Mouse (Mus musculus): ENCODE results near the gene Smim8. TPM values are rescaled to one million over a fixed set of nuclear protein-coding genes. Genes with fewer than 3 reads are reported as not detected.
"Not testable (repeated sequence)": the region's sequence is repeated elsewhere in the genome, so short reads cannot be mapped to it uniquely, and the experiment has no call there.

Smim8 gene
- total RNA-seq (2021), result 10 to 100 TPM; 57.9 to 59.8 TPM

GRCm38 (mm10) chr4:34777677-34778527 is at the start of gene Smim8:
Smim8 (minus strand) TSS chr4:34778423.
- peak; percentile 78 for DNase-seq (ENCODE audit: low spot score)
- intact Hi-C loops (cut with DNase I), result loop anchor here (2.0 to 10.0 kb wide), 4 partner anchors 91 to 447 kb away; partner anchors contain the start of genes C9orf72, Slc35a1 and Zfp292

GRCm38 (mm10) chr4:34823901-34824300 is 45.7 kb upstream of the Smim8 start:
- intact Hi-C loops (cut with DNase I), result no loop called here
- DNase-seq (ENCODE audit: low spot score), result no peak

DNA sequence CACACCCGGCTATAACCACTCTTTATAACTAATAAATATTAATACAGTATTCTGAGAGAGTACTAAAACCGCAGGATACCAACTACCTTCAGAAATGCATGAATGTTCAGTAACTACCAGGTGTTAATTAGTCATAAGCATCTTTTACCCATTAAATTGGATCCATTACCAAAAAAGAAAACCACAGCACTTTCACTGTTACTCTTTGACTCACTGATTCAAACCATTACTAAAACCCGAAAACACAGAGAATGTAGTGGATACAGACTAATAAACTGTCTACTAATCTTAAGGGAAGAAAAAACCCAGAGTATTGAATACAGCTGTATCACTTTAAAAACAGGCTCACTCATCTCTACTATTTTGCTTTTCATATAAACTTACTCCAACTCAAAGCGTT is 41.7 kb upstream of the Smim8 start:
- intact Hi-C loops (cut with DNase I), result no loop called here
- no peak for DNase-seq (ENCODE audit: low spot score)

GRCm38 (mm10) chr4:34801166-34802034 is 23.2 kb upstream of the Smim8 start:
- intact Hi-C loops (cut with DNase I), result no loop called here
- no peak for DNase-seq (ENCODE audit: low spot score)

DNA sequence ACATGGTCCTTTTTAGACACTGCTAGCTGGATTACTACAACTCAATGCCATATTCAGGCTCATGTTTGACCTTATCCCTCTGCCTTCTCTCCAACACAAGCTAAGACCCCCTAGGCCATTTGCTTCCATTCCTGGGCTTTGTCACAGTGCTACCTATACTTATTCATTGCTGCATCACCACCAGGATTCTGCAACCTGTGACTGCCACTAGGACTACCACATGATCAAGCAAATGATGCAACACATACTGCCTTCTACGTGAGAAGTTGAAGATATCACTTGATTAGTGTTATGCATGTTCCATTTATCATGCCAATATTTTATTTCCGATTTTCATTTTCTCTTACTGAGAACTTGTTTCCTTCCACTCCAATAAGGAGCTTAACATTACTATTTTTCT is 19.8 kb upstream of the Smim8 start:
- intact Hi-C loops (cut with DNase I), result no loop called here
- no peak for DNase-seq (ENCODE audit: low spot score)

GRCm38 (mm10) chr4:34797294-34797983 is 19.2 kb upstream of the Smim8 start:
- no peak for DNase-seq (ENCODE audit: low spot score)

DNA sequence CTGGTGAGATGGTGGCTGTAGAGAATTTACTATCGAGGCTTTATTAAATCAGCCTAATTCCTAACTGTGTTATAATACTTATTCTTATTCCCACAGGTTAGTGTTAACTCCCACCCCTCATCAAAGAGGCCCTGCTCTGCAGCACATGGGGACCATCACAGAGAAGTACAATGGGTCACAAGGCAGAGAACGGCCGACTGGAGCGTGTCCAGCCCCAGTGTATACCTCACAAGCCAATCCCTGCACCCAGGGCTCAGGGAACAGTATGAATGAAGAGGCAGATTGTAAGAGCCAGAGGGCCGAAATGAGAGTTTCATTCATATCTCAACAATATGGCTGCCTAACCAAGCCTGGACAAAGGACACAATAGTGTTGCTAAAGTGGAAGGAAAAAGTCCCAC is 18.1 kb upstream of the Smim8 start:
- intact Hi-C loops (cut with DNase I), result no loop called here
- DNase-seq (ENCODE audit: low spot score), result no peak

More at GRCm38 (mm10) chr4:34797294-34797983, 19.2 kb upstream of the Smim8 start:
- intact Hi-C loops (cut with DNase I), result no loop called here

- DNase-seq (ENCODE audit: low spot score), result no peak
- intact Hi-C loops (cut with DNase I), result no loop called here
These were observed 8.3 kb upstream of the Smim8 start for GRCm38 (mm10) chr4:34786476-34786875.

DNA sequence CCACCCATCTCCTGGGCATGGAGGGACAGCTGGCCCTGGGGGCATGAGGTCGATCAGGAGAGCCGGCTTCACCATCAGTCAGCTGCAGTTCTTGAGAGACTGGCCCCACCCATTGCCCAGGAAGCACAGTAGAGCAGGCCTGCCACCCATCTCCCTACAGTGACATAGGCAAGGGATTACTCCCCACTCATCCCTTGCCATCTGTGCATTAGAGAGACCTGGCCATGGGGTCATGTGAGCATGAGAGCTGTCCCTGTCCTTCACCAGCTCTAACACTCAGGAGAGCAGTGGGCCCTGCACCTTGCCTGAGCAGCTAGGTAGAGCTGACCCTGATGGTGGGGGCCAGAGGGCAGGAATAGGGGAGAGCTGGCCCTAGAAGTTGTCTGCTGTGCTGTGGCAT is 7.4 kb upstream of the Smim8 start:
- DNase-seq (ENCODE audit: low spot score), result no peak
- intact Hi-C loops (cut with DNase I), result loop anchor here (2.0 kb wide), 1 partner anchor 135 kb away; no protein-coding TSS in a partner anchor

GRCm38 (mm10) chr4:34784865-34785264 is 6.6 kb upstream of the Smim8 start:
- intact Hi-C loops (cut with DNase I), result loop anchor here (2.0 kb wide), 1 partner anchor 136 kb away; no protein-coding TSS in a partner anchor
- no peak for DNase-seq (ENCODE audit: low spot score)

GRCm38 (mm10) chr4:34782730-34783129 is 4.5 kb upstream of the Smim8 start:
- intact Hi-C loops (cut with DNase I), result no loop called here
- DNase-seq (ENCODE audit: low spot score), result no peak

DNA sequence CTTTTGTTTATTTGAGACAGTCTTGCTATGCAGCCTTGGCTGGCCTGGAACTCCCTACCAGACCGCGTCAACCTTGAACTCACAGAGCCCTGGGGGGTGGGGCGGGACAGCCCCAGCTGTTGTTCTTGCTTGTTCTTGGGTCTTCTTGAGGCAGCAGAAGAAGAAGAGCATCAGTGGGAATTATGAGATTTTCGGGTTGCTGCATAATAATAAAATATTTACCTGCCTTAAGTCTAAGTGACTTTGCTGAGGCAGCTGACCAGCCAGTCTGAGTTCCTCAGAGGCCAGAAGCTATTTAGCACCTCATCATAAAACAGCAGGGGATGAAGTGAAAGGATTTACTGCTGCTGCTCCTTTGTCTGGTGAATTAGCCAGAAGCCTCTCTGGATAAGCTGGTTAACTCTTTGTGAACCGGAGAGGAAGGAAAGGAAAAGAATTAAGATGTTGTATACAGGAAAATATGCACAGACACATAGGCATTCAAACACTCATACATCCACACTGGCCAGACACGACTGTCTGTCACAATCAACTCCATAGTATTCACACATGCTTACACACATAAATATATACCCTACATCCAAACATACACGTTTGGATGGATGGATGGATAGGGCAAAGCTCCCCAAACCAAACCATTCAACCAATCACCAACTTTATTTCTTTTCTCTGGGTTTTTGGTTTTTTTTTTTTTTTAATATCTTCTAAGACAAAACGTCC is 6.4 kb downstream of the Smim8 start:
- intact Hi-C loops (cut with DNase I), result loop anchor here (10.0 kb wide), 2 partner anchors 227 to 453 kb away; partner anchors contain the start of gene C9orf72
- no peak for DNase-seq (ENCODE audit: low spot score)

DNA sequence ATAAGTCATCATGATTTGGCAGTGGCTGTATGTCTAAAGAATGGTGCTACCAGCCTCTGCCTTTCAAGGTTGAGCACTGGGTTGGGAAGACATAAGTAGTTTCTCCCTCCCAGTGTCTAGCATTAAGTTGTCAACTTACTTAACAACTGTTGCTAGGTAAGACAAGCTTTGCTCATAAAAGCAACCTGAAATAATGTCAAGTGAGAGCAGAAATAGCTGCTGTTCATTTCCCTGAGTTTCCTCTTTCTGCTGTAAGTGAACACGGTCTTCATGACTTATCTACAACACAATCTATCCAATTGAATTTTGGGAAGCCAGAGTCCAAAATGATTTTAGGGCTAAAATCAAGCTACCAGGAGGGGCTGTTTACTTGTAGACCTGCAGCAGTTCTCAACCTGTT is 22.1 kb downstream of the Smim8 start, which contains the start of gene Gm136:
Gm136 (minus strand) TSS at position 101 of the 400 bp plus-strand sequence.
- DNase-seq (ENCODE audit: low spot score), result no peak
- intact Hi-C loops (cut with DNase I), result no loop called here

GRCm38 (mm10) chr4:34749236-34749635 is 29.0 kb downstream of the Smim8 start:
- no peak for DNase-seq (ENCODE audit: low spot score)
- intact Hi-C loops (cut with DNase I), result no loop called here

- intact Hi-C loops (cut with DNase I), result no loop called here
- DNase-seq (ENCODE audit: low spot score), result no peak
These were observed 43.8 kb downstream of the Smim8 start for GRCm38 (mm10) chr4:34734461-34734860.

DNA sequence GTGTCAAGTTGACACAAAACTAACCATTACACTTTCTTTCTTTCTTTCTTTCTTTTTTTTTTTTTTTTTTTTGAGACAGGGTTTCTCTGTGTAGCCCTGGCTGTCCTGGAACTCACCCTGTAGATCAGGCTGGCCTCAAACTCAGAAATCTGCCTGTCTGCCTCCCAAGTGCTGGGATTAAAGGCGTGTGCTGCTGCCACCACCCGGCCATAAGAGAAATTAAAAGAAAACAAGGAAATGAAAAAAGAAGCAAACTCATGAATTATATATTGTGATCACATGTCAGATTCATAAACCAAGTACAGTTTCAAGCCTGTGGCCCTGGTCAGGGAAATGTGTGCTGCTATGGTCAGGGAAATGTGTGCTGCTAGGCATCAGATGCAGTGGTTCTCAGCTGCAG is 44.8 kb downstream of the Smim8 start:
- intact Hi-C loops (cut with DNase I); DNase-seq (ENCODE audit: low spot score): not testable (repeated sequence)

DNA sequence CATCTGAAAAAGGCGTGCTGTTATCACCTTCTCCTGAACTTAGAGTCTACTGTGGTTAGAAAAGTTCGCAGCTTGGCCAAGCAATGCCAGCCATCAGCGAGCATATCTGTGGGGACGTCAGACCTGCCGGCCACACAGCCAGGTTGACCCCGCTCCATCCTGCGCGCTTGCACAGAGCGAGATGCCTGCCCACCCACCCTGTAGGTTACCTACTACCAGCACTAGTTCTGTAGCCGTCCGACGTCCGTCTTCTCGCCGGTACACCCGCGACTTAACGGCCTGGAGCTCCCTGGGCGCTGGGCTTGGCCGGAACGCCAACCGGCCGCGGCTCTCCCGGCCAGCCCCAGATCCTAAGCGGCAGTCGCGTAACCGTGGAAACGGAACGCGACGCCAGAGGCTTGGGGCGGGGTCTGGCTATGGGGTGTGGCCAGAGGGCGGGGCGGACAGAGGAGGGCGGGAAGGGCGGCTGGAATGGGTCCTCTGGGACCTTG is 48.3 kb downstream of the Smim8 start, which contains the start of gene Cfap206:
Cfap206 (minus strand) TSS at position 356 of the 491 bp plus-strand sequence.
- peak; percentile 19 for DNase-seq (ENCODE audit: low spot score)
- intact Hi-C loops (cut with DNase I), result no loop called here

GRCm38 (mm10) chr4:34725710-34726109 is 52.5 kb downstream of the Smim8 start:
- DNase-seq (ENCODE audit: low spot score); intact Hi-C loops (cut with DNase I): not testable (repeated sequence)

DNA sequence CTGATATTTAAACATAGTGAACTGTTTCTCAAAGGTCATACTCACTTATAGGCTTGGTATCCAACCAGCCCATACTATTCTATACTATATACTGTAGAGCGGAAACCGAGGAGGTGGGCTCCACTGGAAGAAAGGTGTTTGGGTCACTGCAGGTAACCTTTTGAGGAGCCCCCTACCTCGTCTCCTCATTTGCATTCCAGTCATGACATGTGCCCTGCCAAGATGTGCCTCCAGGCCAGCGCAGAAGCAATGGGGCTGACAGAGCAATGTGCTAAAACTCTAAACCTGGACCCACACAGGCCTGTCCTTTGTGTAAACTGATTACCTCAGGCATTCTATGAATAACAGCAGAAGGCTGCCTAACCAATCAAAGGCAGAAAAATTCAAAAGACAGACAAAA is 53.9 kb downstream of the Smim8 start:
- no peak for DNase-seq (ENCODE audit: low spot score)
- intact Hi-C loops (cut with DNase I), result no loop called here

All from heart, postnatal 25 days (tissue).